Comparison of ENCODE assay signal across 28 mouse cellular contexts in the genomic region with DNA sequence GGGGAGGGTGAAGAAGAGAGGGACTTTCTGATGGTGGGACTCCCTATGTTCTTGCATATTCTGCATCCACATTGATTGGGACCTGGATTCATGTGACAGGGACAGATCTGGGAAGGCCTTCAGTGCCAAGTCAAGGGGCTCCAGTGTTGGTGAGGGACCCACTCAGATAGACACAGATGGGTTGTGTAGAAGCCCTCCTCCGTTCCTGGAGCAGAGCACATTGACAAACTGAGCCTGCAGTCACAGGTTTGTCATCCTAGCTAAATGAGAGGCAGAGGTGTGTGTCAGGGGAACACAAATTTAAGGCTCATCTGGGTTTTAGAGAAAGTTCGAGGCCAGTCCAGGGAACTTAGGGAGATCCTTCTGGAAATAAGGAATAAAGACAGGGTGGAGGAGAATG. TPM values are rescaled to one million over a fixed set of nuclear protein-coding genes. Genes with fewer than 3 reads are reported as not detected.
DNase-seq lines count a peak whose midpoint lies in the region; ATAC-seq lines count a peak whose summit lies in the region.
"Had no signal": no experiment of that assay in that cellular context is flagged by ENCODE, and none has a peak within 500 bp of the region (broad histone marks: within the 10 kb centered on the region; RNA-seq: fewer than 3 reads in every experiment).

No protein-coding gene starts in this region.

- no peak overlapping the region for H3K27ac ChIP-seq in midbrain, embryonic 11.5 days (ENCODE audit: low read depth, low read length)
- no peak overlapping the region for H3K27ac ChIP-seq in midbrain, embryonic 14.5 days (replicated peaks; ENCODE audit: low read depth, low read length)
- H3K27ac ChIP-seq: embryonic facial prominence, embryonic 10.5 days; embryonic facial prominence, embryonic 13.5 days; forebrain, embryonic 12.5 days; heart, adult 2 months; heart, embryonic 10.5 days; heart, embryonic 13.5 days; hindbrain, embryonic 14.5 days; hindbrain, postnatal 0 days had no signal

- peak; percentile 23 for DNase-seq in layer of hippocampus, adult 11-12 months (ENCODE audit: low spot score)
- DNase-seq in layer of hippocampus, postnatal 36 days = no peak
- peak; percentile 69 for DNase-seq in layer of hippocampus, adult 9-11 months
- DNase-seq in layer of hippocampus, adult 9-10 months (ENCODE audit: low spot score) = no peak
- DNase-seq in midbrain, embryonic 11.5 days (ENCODE audit: low spot score, missing footprints) = peak; percentile 39
- DNase-seq in midbrain, embryonic 14.5 days = no peak
- DNase-seq: adrenal gland, postnatal 25 days; cerebellum, adult 18-20 months; cerebellum, adult 9-10 months; embryo, embryonic 11 days; gastrocnemius, postnatal 10 days; gastrocnemius, postnatal 36 days; heart, adult 2 months; heart, postnatal 14 days; heart, postnatal 4 days had no signal

- H3K36me3 ChIP-seq in midbrain, embryonic 11.5 days (ENCODE audit: control insufficient read depth, insufficient read depth, low read length) = no peaks in the 10 kb centered on the region
- H3K36me3 ChIP-seq in midbrain, embryonic 14.5 days (ENCODE audit: control insufficient read depth, insufficient read depth, low read length) = no peaks in the 10 kb centered on the region
- H3K36me3 ChIP-seq: embryonic facial prominence, embryonic 10.5 days; embryonic facial prominence, embryonic 13.5 days; forebrain, embryonic 12.5 days; forebrain, embryonic 15.5 days; heart, embryonic 10.5 days; heart, embryonic 13.5 days had no signal

- H3K4me2 ChIP-seq in midbrain, embryonic 11.5 days = no peak overlapping the region
- no peak overlapping the region for H3K4me2 ChIP-seq in midbrain, embryonic 14.5 days (ENCODE audit: low read length)
- H3K4me2 ChIP-seq: embryonic facial prominence, embryonic 13.5 days; forebrain, embryonic 12.5 days; forebrain, embryonic 15.5 days; heart, embryonic 13.5 days; hindbrain, embryonic 14.5 days had no signal

- no peaks in the 10 kb centered on the region for H3K4me1 ChIP-seq in midbrain, embryonic 11.5 days (ENCODE audit: control insufficient read depth, insufficient read depth, low read length)
- no peaks in the 10 kb centered on the region for H3K4me1 ChIP-seq in midbrain, embryonic 14.5 days (ENCODE audit: control insufficient read depth, insufficient read depth, low read length)
- H3K4me1 ChIP-seq: embryonic facial prominence, embryonic 13.5 days; forebrain, embryonic 12.5 days; heart, embryonic 10.5 days; heart, embryonic 13.5 days had no signal

- WGBS in midbrain, embryonic 11.5 days = 81% methylated on average over 2 of the region's 2 CpGs
- 80% methylated on average over 2 of the region's 2 CpGs for WGBS in midbrain, embryonic 14.5 days

- no peaks in the 10 kb centered on the region for H3K27me3 ChIP-seq in midbrain, embryonic 11.5 days (ENCODE audit: control insufficient read depth, insufficient read depth, low read length)
- no peaks in the 10 kb centered on the region for H3K27me3 ChIP-seq in midbrain, embryonic 14.5 days (ENCODE audit: control insufficient read depth, insufficient read depth, low read length)
- H3K27me3 ChIP-seq: embryonic facial prominence, embryonic 13.5 days; forebrain, embryonic 12.5 days; forebrain, embryonic 15.5 days; heart, embryonic 13.5 days had no signal

- no peak overlapping the region for H3K4me3 ChIP-seq in midbrain, embryonic 11.5 days (ENCODE audit: low read depth, low read length)
- H3K4me3 ChIP-seq in midbrain, embryonic 14.5 days (replicated peaks; ENCODE audit: low read depth, low read length) = no peak overlapping the region
- H3K4me3 ChIP-seq: embryonic facial prominence, embryonic 10.5 days; embryonic facial prominence, embryonic 13.5 days; erythroblast, embryonic 14.5 days; forebrain, embryonic 12.5 days; forebrain, embryonic 15.5 days; heart, adult 2 months; heart, embryonic 10.5 days; heart, embryonic 13.5 days had no signal

- no peaks in the 10 kb centered on the region for H3K9me3 ChIP-seq in midbrain, embryonic 11.5 days (ENCODE audit: control insufficient read depth, low read length)
- H3K9me3 ChIP-seq in midbrain, embryonic 14.5 days (ENCODE audit: control insufficient read depth, low read length) = no peaks in the 10 kb centered on the region
- H3K9me3 ChIP-seq: embryonic facial prominence, embryonic 10.5 days; embryonic facial prominence, embryonic 13.5 days; forebrain, embryonic 12.5 days; forebrain, embryonic 15.5 days; heart, embryonic 10.5 days; heart, embryonic 13.5 days had no signal

- no peak for ATAC-seq in midbrain, embryonic 11.5 days (ENCODE audit: low FRiP score)
- ATAC-seq in midbrain, embryonic 14.5 days (ENCODE audit: low FRiP score, low TSS enrichment) = no peak
- ATAC-seq: activated CD4-positive, CD25-positive, alpha-beta regulatory T cell, adult 4 months; forebrain, embryonic 15.5 days; hindbrain, postnatal 0 days had no signal

- H3K9ac ChIP-seq in midbrain, embryonic 11.5 days (ENCODE audit: low read length) = no peak overlapping the region
- no peak overlapping the region for H3K9ac ChIP-seq in midbrain, embryonic 14.5 days (replicated peaks; ENCODE audit: low read length)
- H3K9ac ChIP-seq: embryonic facial prominence, embryonic 13.5 days; forebrain, embryonic 12.5 days; forebrain, embryonic 15.5 days; heart, embryonic 13.5 days; hindbrain, embryonic 14.5 days had no signal

RNA-seq across cellular contexts. Expression of a gene that starts 51.7 kb away (rescaled TPM):
- 100 to 1,000 TPM; 114 to 131 TPM for total RNA-seq in layer of hippocampus, postnatal 36 days (2021)
- polyA plus RNA-seq in midbrain, embryonic 11.5 days (2014; fragmentation: Nextera tagmentation; extraction: Ambion mirVana) = 0.42 and 0.50 TPM in 2 replicates
- 4.9 and 6.2 TPM in 2 replicates for polyA plus RNA-seq in midbrain, embryonic 14.5 days (2014; fragmentation: Nextera tagmentation; extraction: Ambion mirVana)
- total RNA-seq: common myeloid progenitor, adult 5-6 weeks; granulocyte monocyte progenitor cell, adult 5-6 weeks; heart, adult 2 months; heart, postnatal 14 days had no signal
- polyA plus RNA-seq: activated CD4-positive, CD25-positive, alpha-beta regulatory T cell, adult 4 months; erythroblast, embryonic 14.5 days; heart, adult 2 months; heart, embryonic 10.5 days; heart, embryonic 16.5 days had no signal

Comparison
In these comparisons a context has a peak if more than half of its experiments do, and no peak if none do; other contexts are left out.
1. DNase-seq: peak in layer of hippocampus, adult 11-12 months (single experiment), layer of hippocampus, adult 9-11 months (single experiment) and midbrain, embryonic 11.5 days (single experiment); none in layer of hippocampus, postnatal 36 days (0 of 2), layer of hippocampus, adult 9-10 months (single experiment) and midbrain, embryonic 14.5 days (single experiment).